Mouse (Mus musculus): ENCODE measurements around the gene Six3. TPM values are rescaled to one million over a fixed set of nuclear protein-coding genes. Genes with fewer than 3 reads are reported as not detected.
A peak's percentile ranks its signal among the peaks of the same experiment; 100 is the strongest.

Six3 gene
- polyA plus RNA-seq, 1 experiment from 2014 or later, result not detected

DNA sequence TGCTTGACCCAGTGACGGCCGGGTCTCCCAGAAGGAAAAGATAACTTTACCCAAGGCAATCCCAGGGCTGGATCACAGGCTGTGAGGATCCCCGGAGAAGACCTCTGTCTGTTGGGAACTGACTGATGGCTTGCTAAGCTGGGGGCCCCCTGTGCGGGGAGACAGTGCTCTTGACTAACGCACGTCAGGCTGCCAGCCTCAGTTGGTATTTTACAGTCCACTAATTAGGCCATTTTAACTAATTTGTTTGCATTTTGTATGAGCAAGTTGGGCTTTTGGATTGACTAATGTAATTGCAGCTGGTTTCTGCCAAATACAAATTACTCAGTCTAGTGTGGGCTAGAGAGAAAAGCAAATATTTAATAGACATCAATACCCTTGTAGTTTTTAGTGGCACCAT, 21.4 kb upstream of the Six3 start:
- no peak for ATAC-seq (replicated peaks; ENCODE audit: insufficient number of reproducible peaks, low FRiP score, low TSS enrichment)
- Histone ChIP-seq H3K9ac (ENCODE audit: low read depth, low read length) (no peak overlapping the region), H3K4me3 (ENCODE audit: low read depth, low read length) (no peak overlapping the region), H3K27ac (ENCODE audit: low read depth, low read length) (no peak overlapping the region), H3K4me2 (no peak overlapping the region), H3K36me3 (ENCODE audit: control insufficient read depth, insufficient read depth, low read length) (no peaks in the 10 kb centered on the region), H3K27me3 (ENCODE audit: control insufficient read depth, insufficient read depth, low read length) (peaks cover 9% of the 10 kb centered on the region), H3K9me3 (replicated peaks; ENCODE audit: control insufficient read depth, low read length) (no peaks in the 10 kb centered on the region), H3K4me1 (ENCODE audit: control insufficient read depth, insufficient read depth, low read length) (no peaks in the 10 kb centered on the region)
- 71% methylated on average over 6 of the region's 6 CpGs for WGBS (ENCODE audit: insufficient replicate concordance)

GRCm38 (mm10) chr17:85595853-85596252, 17.6 kb upstream of the Six3 start:
- Histone ChIP-seq H3K36me3 (ENCODE audit: control insufficient read depth, insufficient read depth, low read length) (no peaks in the 10 kb centered on the region), H3K27me3 (ENCODE audit: control insufficient read depth, insufficient read depth, low read length) (peaks cover 9% of the 10 kb centered on the region), H3K4me3 (ENCODE audit: low read depth, low read length) (no peak overlapping the region), H3K9ac (ENCODE audit: low read depth, low read length) (no peak overlapping the region), H3K27ac (ENCODE audit: low read depth, low read length) (no peak overlapping the region), H3K4me2 (0 out of 2 replicates have a peak overlapping the region, but pooled peaks have one; percentile 6), H3K4me1 (ENCODE audit: control insufficient read depth, insufficient read depth, low read length) (no peaks in the 10 kb centered on the region), H3K9me3 (replicated peaks; ENCODE audit: control insufficient read depth, low read length) (no peaks in the 10 kb centered on the region)
- WGBS (ENCODE audit: insufficient replicate concordance), result 66% methylated on average over 10 of the region's 10 CpGs
- no peak for ATAC-seq (replicated peaks; ENCODE audit: insufficient number of reproducible peaks, low FRiP score, low TSS enrichment)

DNA sequence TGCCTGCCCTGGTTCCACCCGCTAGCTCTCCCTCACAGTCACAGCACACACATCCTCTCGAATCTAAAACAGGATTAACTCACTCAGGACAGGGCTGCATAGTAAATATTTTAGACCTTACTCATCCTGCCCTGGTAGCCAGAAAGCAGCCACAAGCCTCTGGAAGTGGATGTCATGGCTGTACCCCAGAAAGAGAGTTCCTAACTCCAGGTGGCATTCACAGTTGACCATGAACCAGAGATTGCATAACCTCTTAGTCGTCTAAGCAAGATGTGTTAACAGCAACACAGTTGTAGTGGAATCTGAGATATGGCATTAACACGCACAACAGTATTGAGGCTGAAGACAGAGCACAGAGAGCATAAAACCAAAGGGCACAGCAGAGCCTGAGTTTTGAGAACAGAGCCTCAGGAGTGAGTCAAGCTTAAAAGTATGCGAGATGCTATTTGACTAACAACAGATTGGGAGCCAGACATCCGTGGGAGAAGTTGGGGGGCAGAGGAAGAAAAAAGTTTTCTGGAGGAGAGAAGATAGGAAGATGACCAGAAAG, 17.0 kb upstream of the Six3 start:
- no peak overlapping the region for H3K4me3 ChIP-seq (ENCODE audit: low read depth, low read length)
- 0 out of 2 replicates have a peak overlapping the region, but pooled peaks have one; percentile 6 for H3K4me2 ChIP-seq
- no peak overlapping the region for H3K27ac ChIP-seq (ENCODE audit: low read depth, low read length)
- no peaks in the 10 kb centered on the region for H3K9me3 ChIP-seq (replicated peaks; ENCODE audit: control insufficient read depth, low read length)
- peaks cover 13% of the 10 kb centered on the region for H3K27me3 ChIP-seq (ENCODE audit: control insufficient read depth, insufficient read depth, low read length)
- no peaks in the 10 kb centered on the region for H3K36me3 ChIP-seq (ENCODE audit: control insufficient read depth, insufficient read depth, low read length)
- H3K9ac ChIP-seq (ENCODE audit: low read depth, low read length), result no peak overlapping the region
- ATAC-seq (replicated peaks; ENCODE audit: insufficient number of reproducible peaks, low FRiP score, low TSS enrichment), result no peak
- H3K4me1 ChIP-seq (ENCODE audit: control insufficient read depth, insufficient read depth, low read length), result no peaks in the 10 kb centered on the region
- 42% methylated on average over 6 of the region's 6 CpGs for WGBS (ENCODE audit: insufficient replicate concordance)

GRCm38 (mm10) chr17:85599520-85599919, 13.9 kb upstream of the Six3 start:
- Histone ChIP-seq H3K4me3 (ENCODE audit: low read depth, low read length) (no peak overlapping the region), H3K27ac (ENCODE audit: low read depth, low read length) (no peak overlapping the region), H3K9me3 (replicated peaks; ENCODE audit: control insufficient read depth, low read length) (no peaks in the 10 kb centered on the region), H3K27me3 (ENCODE audit: control insufficient read depth, insufficient read depth, low read length) (peaks cover 31% of the 10 kb centered on the region), H3K4me2 (no peak overlapping the region), H3K36me3 (ENCODE audit: control insufficient read depth, insufficient read depth, low read length) (no peaks in the 10 kb centered on the region), H3K9ac (ENCODE audit: low read depth, low read length) (no peak overlapping the region), H3K4me1 (ENCODE audit: control insufficient read depth, insufficient read depth, low read length) (no peaks in the 10 kb centered on the region)
- WGBS (ENCODE audit: insufficient replicate concordance), result 51% methylated on average over 9 of the region's 9 CpGs
- ATAC-seq (replicated peaks; ENCODE audit: insufficient number of reproducible peaks, low FRiP score, low TSS enrichment), result no peak

GRCm38 (mm10) chr17:85606463-85606862, 6.9 kb upstream of the Six3 start:
- WGBS (ENCODE audit: insufficient replicate concordance), result 6% methylated on average over 3 of the region's 3 CpGs
- no peak for ATAC-seq (replicated peaks; ENCODE audit: insufficient number of reproducible peaks, low FRiP score, low TSS enrichment)

DNA sequence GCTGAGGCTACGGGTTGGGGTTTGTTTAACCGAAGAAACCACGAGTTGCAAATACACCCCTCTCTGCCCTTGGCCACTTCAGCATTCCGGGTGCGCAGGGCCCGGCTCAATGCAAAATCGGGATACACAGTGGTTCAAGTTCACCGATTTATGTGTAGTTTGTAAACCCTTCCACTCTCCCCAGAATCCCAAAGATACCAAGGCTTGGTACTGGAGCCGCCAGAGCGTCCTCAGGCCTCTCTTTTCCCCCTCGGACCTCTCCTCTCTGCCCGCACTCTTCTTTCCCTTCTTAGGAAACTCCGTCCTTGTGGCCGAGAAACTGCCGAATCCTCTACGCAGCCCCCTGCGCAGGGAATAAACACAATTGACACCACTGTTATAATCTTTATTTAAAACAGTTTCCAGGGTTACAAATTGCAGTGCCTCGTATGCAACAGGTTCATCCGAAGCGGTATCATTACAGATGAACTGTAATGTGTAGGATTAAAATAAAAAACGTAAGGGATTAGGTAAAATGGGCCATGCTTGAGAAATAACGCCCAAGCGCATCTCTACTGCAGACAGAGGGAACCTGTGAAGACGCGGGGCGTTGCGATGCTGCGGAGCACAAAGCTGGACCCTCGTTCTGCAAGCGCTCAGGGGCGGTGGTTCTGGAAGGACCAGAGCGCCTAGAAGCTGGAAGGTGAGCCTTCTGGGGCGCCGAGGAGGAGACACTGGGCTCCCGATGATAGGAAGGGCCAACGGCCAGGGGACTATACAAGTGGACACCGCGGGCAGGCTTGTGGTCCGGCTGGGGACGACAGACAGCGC, 5.6 kb upstream of the Six3 start:
- no peak for ATAC-seq (replicated peaks; ENCODE audit: insufficient number of reproducible peaks, low FRiP score, low TSS enrichment)
- H3K9ac ChIP-seq (ENCODE audit: low read depth, low read length), result no peak overlapping the region
- peaks cover 85% of the 10 kb centered on the region for H3K27me3 ChIP-seq (ENCODE audit: control insufficient read depth, insufficient read depth, low read length)
- no peaks in the 10 kb centered on the region for H3K36me3 ChIP-seq (ENCODE audit: control insufficient read depth, insufficient read depth, low read length)
- no peak overlapping the region for H3K4me2 ChIP-seq
- 0 out of 2 replicates have a peak, but pooled peaks cover 6% of the 10 kb centered on the region for H3K4me1 ChIP-seq (ENCODE audit: control insufficient read depth, insufficient read depth, low read length)
- H3K9me3 ChIP-seq (replicated peaks; ENCODE audit: control insufficient read depth, low read length), result no peaks in the 10 kb centered on the region
- WGBS (ENCODE audit: insufficient replicate concordance), result under 1% methylated on average over 41 of the region's 41 CpGs
- H3K27ac ChIP-seq (ENCODE audit: low read depth, low read length), result no peak overlapping the region
- H3K4me3 ChIP-seq (ENCODE audit: low read depth, low read length), result no peak overlapping the region

More at GRCm38 (mm10) chr17:85606463-85606862, 6.9 kb upstream of the Six3 start:
- Histone ChIP-seq H3K9me3 (replicated peaks; ENCODE audit: control insufficient read depth, low read length) (no peaks in the 10 kb centered on the region), H3K36me3 (ENCODE audit: control insufficient read depth, insufficient read depth, low read length) (no peaks in the 10 kb centered on the region), H3K27me3 (ENCODE audit: control insufficient read depth, insufficient read depth, low read length) (peaks cover 77% of the 10 kb centered on the region), H3K4me1 (ENCODE audit: control insufficient read depth, insufficient read depth, low read length) (0 out of 2 replicates have a peak, but pooled peaks cover 6% of the 10 kb centered on the region), H3K9ac (ENCODE audit: low read depth, low read length) (no peak overlapping the region), H3K4me2 (no peak overlapping the region), H3K27ac (ENCODE audit: low read depth, low read length) (no peak overlapping the region), H3K4me3 (ENCODE audit: low read depth, low read length) (no peak overlapping the region)

DNA sequence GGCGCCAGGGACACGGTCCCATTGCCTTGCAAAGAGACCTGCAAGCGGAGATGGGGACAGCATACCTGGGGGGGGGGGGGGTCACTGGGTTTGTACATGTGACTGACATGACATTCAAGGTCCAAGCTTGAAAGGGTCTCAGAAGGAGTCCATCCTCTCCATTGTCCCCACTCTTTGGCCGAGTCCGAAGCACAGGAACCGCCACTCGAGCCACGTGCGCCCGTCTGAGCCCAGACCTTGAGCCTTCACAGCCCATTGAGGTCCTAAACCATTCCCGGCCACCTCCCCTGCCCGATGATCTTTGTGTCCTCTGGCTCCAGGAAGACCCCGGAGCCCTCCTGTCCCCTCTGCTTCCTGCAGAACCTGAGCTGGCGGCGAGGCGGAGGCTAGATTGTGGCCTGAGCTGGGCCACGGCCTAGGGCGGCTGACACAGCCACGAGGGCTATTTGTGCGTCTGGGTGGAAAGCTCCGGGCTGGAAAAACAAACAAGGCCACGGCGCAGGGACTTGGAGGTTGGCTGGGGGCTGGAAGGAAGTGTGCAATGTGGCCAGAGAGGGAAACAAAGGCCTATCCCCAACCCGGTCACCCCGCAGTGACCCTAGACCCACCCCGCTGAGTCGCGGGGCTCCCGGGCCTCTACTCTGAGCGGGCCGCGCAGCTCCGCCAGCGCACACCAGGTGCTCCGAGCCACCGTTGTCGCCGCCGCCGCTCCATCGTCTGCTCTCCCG, 4.9 kb upstream of the Six3 start:
- 0 out of 2 replicates have a peak, but pooled peaks have one; percentile 31 for ATAC-seq (replicated peaks; ENCODE audit: insufficient number of reproducible peaks, low FRiP score, low TSS enrichment)
- H3K4me2 ChIP-seq, result peak overlapping the region; percentile 48
- no peaks in the 10 kb centered on the region for H3K9me3 ChIP-seq (replicated peaks; ENCODE audit: control insufficient read depth, low read length)
- H3K4me3 ChIP-seq (ENCODE audit: low read depth, low read length), result peak overlapping the region; percentile 30
- peaks cover 85% of the 10 kb centered on the region for H3K27me3 ChIP-seq (ENCODE audit: control insufficient read depth, insufficient read depth, low read length)
- H3K36me3 ChIP-seq (ENCODE audit: control insufficient read depth, insufficient read depth, low read length), result no peaks in the 10 kb centered on the region
- H3K9ac ChIP-seq (ENCODE audit: low read depth, low read length), result no peak overlapping the region
- H3K27ac ChIP-seq (ENCODE audit: low read depth, low read length), result no peak overlapping the region
- WGBS (ENCODE audit: insufficient replicate concordance), result 1% methylated on average over 42 of the region's 42 CpGs
- H3K4me1 ChIP-seq (ENCODE audit: control insufficient read depth, insufficient read depth, low read length), result 0 out of 2 replicates have a peak, but pooled peaks cover 6% of the 10 kb centered on the region

GRCm38 (mm10) chr17:85609094-85609425, 4.3 kb upstream of the Six3 start:
- peaks cover 89% of the 10 kb centered on the region for H3K27me3 ChIP-seq (ENCODE audit: control insufficient read depth, insufficient read depth, low read length)
- H3K4me3 ChIP-seq (ENCODE audit: low read depth, low read length), result peak overlapping the region; percentile 30
- no peak for ATAC-seq (replicated peaks; ENCODE audit: insufficient number of reproducible peaks, low FRiP score, low TSS enrichment)
- H3K4me1 ChIP-seq (ENCODE audit: control insufficient read depth, insufficient read depth, low read length), result 0 out of 2 replicates have a peak, but pooled peaks cover 6% of the 10 kb centered on the region
- no peak overlapping the region for H3K9ac ChIP-seq (ENCODE audit: low read depth, low read length)
- H3K36me3 ChIP-seq (ENCODE audit: control insufficient read depth, insufficient read depth, low read length), result no peaks in the 10 kb centered on the region
- peak overlapping the region; percentile 48 for H3K4me2 ChIP-seq
- no peak overlapping the region for H3K27ac ChIP-seq (ENCODE audit: low read depth, low read length)
- H3K9me3 ChIP-seq (replicated peaks; ENCODE audit: control insufficient read depth, low read length), result no peaks in the 10 kb centered on the region
- 1% methylated on average over 13 of the region's 13 CpGs for WGBS (ENCODE audit: insufficient replicate concordance)
